Mouse (Mus musculus): Measurements from ENCODE around the gene Kank2. TPM values are rescaled to one million over a fixed set of nuclear protein-coding genes. Genes with fewer than 3 reads are reported as not detected.

Kank2 gene
- 31.5 and 31.8 TPM in 2 replicates for total RNA-seq (2021)
- long read RNA-seq, experiment 1, full-length matches to known transcripts, result 6 of 17 reads
- long read RNA-seq, experiment 1, partial matches to known transcripts, result 7 of 17 reads
- long read RNA-seq, experiment 1, other reads (novel, unspliced or antisense), result 4 of 17 reads
- long read RNA-seq, experiment 2, full-length matches to known transcripts, result 5 of 10 reads
- long read RNA-seq, experiment 2, partial matches to known transcripts, result 4 of 10 reads
- long read RNA-seq, experiment 2, other reads (novel, unspliced or antisense), result 1 of 10 reads

DNA sequence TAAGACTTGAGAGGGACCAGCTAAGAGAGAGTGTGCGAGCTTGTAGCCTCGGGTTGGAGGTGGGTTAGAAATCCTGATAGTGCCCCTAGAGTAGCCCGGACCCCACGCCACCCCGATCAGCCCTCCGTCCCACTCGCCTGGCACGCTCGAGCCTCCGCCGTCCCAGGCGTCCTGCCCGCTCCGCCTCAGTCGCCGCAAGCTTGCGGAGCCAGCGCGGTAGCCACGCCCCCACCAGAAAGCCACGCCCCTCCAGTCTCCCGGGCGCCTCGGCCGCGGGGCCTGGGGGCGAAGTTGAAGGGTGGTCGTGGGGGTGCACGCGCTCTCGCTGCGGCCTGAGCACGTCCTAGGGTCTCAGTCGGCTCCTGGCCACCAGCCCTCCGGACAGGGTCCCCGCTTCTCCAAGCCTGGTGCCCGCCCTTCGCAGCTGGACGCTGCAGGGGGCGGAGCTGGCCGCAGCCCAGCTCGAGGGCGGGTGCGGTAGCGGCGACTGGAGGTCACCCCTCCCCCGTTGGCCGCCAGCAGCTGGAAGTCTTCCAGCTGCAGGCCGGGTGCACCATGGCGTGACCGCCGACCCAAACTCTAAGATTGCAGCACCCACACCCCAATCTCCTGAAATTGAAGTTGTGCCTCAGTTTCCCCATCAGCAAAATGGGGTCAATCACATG is at the start of gene Kank2:
Gene Kank2 (minus strand): TSS at position 400 of the 665 bp plus-strand sequence.
- DNase-seq, result peak; percentile 93

DNA sequence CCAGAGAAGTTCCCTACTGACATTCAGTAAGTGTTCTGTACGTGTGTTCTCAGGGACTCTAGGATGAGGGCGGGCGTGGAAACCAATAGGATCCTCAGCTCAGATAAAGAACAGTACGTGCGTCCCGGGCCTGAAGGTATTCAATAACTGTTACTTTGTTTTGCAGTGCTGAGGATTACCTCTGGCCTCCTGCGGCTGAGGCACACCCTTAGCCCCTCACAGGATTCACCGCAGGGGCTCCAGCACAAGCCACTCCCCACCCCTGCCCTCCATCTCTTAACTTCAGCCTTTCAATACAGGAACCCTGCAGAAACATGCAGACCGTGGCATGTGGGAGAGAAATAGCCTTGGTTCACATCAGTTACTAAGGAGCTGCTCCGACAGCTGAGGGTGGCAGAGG is 49.4 kb upstream of the Kank2 start:
- DNase-seq, result no peak

GRCm38 (mm10) chr9:21847425-21847824 is 48.9 kb upstream of the Kank2 start:
- no peak for DNase-seq

GRCm38 (mm10) chr9:21846755-21847341 is 48.3 kb upstream of the Kank2 start:
- DNase-seq, result peak; percentile 69

- no peak for DNase-seq
These were observed 47.0 kb upstream of the Kank2 start for GRCm38 (mm10) chr9:21845381-21846080.

GRCm38 (mm10) chr9:21843086-21843485 is 44.5 kb upstream of the Kank2 start:
- DNase-seq, result no peak

GRCm38 (mm10) chr9:21842391-21842790 is 43.8 kb upstream of the Kank2 start:
- no peak for DNase-seq

DNA sequence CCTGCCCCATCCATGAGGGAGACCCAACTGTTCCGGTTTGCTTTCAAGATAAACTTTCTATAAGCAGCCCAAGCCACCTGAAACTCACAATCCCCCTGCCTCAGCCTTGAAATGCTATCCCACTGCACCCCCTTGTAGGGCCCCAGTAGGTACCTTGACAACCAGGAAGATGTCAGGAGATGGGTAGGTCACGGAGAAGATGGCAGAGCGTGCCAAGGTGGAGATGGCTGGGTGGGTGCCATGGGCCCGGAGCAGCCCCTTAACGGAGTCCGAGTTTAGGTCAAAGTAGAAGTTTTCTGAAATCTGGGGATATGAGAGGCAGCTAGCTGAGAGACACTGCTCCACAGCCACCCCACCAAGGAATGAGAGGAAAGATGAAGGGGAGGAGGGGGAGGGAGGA is 42.8 kb upstream of the Kank2 start:
- no peak for DNase-seq

- peak; percentile 62 for DNase-seq
These were observed 41.7 kb upstream of the Kank2 start for GRCm38 (mm10) chr9:21840115-21840787.

DNA sequence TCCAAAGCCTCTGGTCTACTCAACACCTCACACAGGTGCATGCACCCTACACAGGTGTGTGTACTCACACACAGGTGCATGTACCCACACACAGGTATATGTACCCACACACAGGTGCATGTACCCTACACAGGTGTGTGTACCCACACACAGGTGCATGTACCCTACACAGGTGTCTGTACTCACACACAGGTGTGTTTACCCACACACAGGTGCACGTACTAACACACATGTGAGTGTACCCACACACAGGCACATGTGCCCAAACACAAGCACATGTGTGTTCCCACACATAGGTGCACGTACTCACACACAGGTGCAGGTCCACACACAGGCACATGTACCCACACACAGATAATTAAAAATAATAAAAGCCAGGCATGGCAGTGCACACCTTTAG is 39.1 kb upstream of the Kank2 start:
- DNase-seq, result no peak

- DNase-seq, result peak; percentile 85
These were observed 36.8 kb upstream of the Kank2 start, which contains the start of gene Angptl8 for GRCm38 (mm10) chr9:21835258-21835912. TSS of gene Angptl8 (plus strand) at chr9:21835510.

- peak; percentile 63 for DNase-seq
These were observed 33.2 kb upstream of the Kank2 start for GRCm38 (mm10) chr9:21831558-21832240.

- peak; percentile 87 for DNase-seq
These were observed 32.4 kb upstream of the Kank2 start for GRCm38 (mm10) chr9:21830936-21831335.

- no peak for DNase-seq
These were observed 31.9 kb upstream of the Kank2 start for GRCm38 (mm10) chr9:21830461-21830850.

DNA sequence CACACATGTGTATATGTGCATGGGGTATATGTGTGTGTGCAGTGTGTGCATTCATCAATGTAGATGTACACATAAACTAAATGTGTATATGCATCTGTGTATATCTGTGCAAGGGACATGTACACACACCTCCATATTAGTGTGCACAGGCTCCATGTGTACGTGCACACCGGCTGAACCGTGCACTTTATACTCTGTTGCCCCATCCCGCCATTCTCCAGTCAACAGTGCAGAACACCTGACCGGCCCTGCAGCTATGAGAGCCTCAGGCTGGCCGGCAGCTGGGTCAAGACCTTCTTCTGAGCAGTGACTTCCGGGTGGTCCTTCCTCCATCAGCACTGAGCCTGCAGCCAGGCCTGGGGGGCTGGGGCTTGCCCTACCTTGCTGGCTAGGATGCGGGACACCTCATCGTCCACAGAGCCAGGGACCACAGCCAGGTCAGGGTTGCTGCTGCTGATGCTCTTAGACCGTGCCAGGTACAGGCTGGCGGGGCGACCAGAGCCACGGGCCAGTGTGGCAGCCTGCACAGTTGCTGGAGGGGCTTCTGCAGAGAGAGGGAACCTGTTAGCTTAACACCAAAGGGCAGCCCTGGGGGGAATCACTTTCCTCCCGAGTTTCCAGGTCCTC is 31.4 kb upstream of the Kank2 start:
- DNase-seq, result no peak

GRCm38 (mm10) chr9:21824366-21824765 is 25.8 kb upstream of the Kank2 start:
- no peak for DNase-seq

- no peak for DNase-seq
These were observed 25.4 kb upstream of the Kank2 start for GRCm38 (mm10) chr9:21823957-21824356.

- no peak for DNase-seq
These were observed 24.1 kb upstream of the Kank2 start for GRCm38 (mm10) chr9:21822686-21823085.

DNA sequence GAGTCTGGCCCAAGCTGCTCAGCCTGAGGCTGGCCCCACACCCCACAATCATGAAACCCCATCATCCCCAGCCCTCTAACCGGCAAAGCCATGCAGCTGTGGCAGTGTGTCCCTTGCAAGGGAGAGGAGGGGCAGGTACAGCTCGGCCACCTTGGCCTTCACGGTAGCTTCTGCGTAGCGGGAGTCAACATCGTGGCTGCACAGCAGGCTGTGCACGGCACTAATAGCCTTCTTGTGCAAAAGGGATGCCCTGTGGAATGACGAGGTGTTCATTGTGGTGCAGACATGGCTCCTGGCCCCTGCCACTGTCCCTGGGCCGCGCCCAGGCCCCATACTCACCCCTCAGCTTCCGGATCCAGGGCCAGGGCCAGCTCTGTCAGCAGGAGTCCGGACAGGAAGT is 21.6 kb upstream of the Kank2 start:
- DNase-seq, result no peak

DNA sequence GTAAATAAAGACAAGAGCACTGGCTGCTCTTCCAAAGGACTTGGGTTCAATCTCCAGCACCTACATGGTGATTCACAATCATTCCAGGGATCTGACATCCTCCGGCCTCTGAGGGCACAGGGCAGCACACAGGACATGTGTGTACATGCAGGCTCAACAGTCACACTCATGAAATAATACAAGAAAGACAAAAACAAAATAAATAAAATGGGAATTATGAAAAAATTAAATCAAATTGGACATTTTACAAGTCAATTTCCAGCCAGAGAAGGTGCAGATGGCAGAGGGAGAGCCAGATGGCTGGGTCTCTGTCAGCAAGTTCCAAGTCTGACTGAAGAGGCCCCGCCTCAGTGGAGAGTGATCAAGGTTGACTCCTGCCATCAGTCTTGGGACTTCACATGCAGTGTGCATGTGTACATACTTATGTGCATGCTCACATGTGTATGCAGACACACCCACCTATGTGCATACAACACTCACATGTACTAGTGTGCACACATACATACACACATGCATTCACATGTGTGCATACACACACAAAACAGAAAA is 20.7 kb upstream of the Kank2 start:
- DNase-seq, result no peak

All from adrenal gland, postnatal 14 days (tissue).